Mouse (Mus musculus) testis, adult 2 months (tissue): ENCODE measurements around the gene Arhgef40.

Experiments
- CTCF ChIP-seq: fragments of 200-500 bp; IDR thresholded peaks from 2 replicates; pipeline ENCODE4 v1.5.1; 2012; ENCODE audit warnings: low read depth, mild to moderate bottlenecking, inconsistent platforms, low read length, moderate library complexity; ENCODE audit not compliant: control insufficient read depth, insufficient read depth, insufficient replicate concordance
- POLR2A ChIP-seq: fragments of 200-500 bp; IDR thresholded peaks from 2 replicates; pipeline ENCODE4 v1.6.1; 2012; ENCODE audit warnings: low read depth, mild to moderate bottlenecking, inconsistent platforms, low read length, moderate library complexity; ENCODE audit not compliant: control insufficient read depth

DNA sequence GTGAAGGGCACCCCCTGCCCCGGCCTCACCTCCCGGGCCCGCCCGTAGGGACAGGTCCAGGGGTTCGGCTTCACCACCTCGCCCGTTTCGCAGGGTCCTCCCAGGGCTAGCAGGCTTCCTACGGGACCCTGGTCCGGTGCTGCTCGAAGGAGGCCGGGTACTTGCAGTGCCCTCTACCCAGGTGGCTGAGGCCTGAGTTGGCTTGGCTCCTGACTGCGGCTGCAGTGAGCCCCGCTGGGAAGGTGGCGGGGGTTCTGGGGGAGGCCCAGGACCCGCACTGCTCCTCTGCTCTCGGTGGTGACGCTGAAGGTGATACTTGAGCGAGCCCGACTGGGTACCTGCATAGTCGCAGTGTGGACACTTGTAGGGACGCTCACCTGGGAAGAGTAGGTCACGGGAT is 22.3 kb downstream of the Arhgef40 start:
- no peak for TF ChIP-seq CTCF
- TF ChIP-seq POLR2A: no peak
